Mouse (Mus musculus) G1E (cell line): ENCODE results near the gene 2310011J03Rik.

ENCODE experiments used
- CTCF ChIP-seq: IDR thresholded peaks from 2 replicates; pipeline ENCODE4 v1.5.1; 2012; ENCODE audit warnings: low read depth, low read length, inconsistent platforms, mixed read lengths
- GATA1 ChIP-seq: IDR thresholded peaks from 2 replicates; pipeline ENCODE4 v1.6.1; 2012; ENCODE audit warnings: borderline replicate concordance, low read length, inconsistent platforms, mixed read lengths
- GATA2 ChIP-seq: IDR thresholded peaks from 2 replicates; pipeline ENCODE4 v1.6.1; 2012; ENCODE audit warnings: low read depth, low read length, inconsistent platforms, borderline replicate concordance
- TAL1 ChIP-seq: conservative IDR thresholded peaks from 2 replicates; pipeline ENCODE4 v1.6.1; 2012; ENCODE audit warnings: low read depth, low read length, inconsistent platforms, mixed read lengths

GRCm38 (mm10) chr10:80285222-80286070, 34.9 kb downstream of the 2310011J03Rik start:
- no peak for TF ChIP-seq TAL1
- TF ChIP-seq CTCF, result no peak
- TF ChIP-seq GATA1, result no peak
- no peak for TF ChIP-seq GATA2
